Mouse (Mus musculus) hindbrain, embryonic 10.5 days (tissue): ENCODE data around the gene Dnah2. TPM values are rescaled to one million over a fixed set of nuclear protein-coding genes. Genes with fewer than 3 reads are reported as not detected.

Source experiments
- DNase-seq: peaks from one replicate; pipeline ENCODE4 v3.0.0-alpha.2; 2017; ENCODE audit warnings: low spot score
- H3K27ac ChIP-seq: fragments of 300-500 bp; sonication (generic); 2 replicates; pipeline ENCODE4 v1.5.1; 2016; ENCODE audit warnings: mild to moderate bottlenecking, moderate library complexity
- H3K27me3 ChIP-seq: fragments of 300-500 bp; sonication (generic); 2 replicates; pipeline ENCODE4 v1.6.1; 2016; ENCODE audit warnings: mild to moderate bottlenecking; ENCODE audit not compliant: poor library complexity, insufficient read depth, severe bottlenecking
- H3K36me3 ChIP-seq: fragments of 300-500 bp; sonication (generic); 2 replicates; pipeline ENCODE4 v1.6.1; 2016; ENCODE audit warnings: mild to moderate bottlenecking, moderate library complexity
- H3K4me1 ChIP-seq: fragments of 300-500 bp; sonication (generic); replicated peaks from 2 replicates; pipeline ENCODE4 v1.6.1; 2016; ENCODE audit warnings: mild to moderate bottlenecking
- H3K4me3 ChIP-seq: fragments of 300-500 bp; sonication (generic); 2 replicates; pipeline ENCODE4 v1.5.1; 2016; ENCODE audit warnings: mild to moderate bottlenecking, moderate library complexity
- H3K9me3 ChIP-seq: fragments of 300-500 bp; sonication (generic); 2 replicates; pipeline ENCODE4 v1.6.1; 2016; ENCODE audit warnings: mild to moderate bottlenecking, moderate library complexity
- WGBS: fragments of 180-500 bp; shearing (Covaris S2); methylation state at CpG from one replicate; pipeline ENCODE4 v1.1.7; 2016; 5-methylcytosine and 5-hydroxymethylcytosine counted together
- polyA plus RNA-seq: library from polyadenylated mRNA; unstranded; fragments of >200 nt; fragmentation: Nextera tagmentation; extraction: Ambion mirVana; gene quantifications from 2 replicates; pipeline ENCODE4 v1.2.1, GENCODE M21; 2016

Gene Dnah2
- polyA plus RNA-seq, 1 experiment from 2014 or later = 2.6 TPM

GRCm38 (mm10) chr11:69433189-69433588 is 115.7 kb downstream of the Dnah2 start:
- WGBS = 69% methylated on average over 6 of the region's 6 CpGs
- DNase-seq = no peak
- Histone ChIP-seq H3K4me1 (peaks cover 23% of the 10 kb centered on the region; the same call in 1 of the 2 replicates), H3K27me3 (peaks cover 6% of the 10 kb centered on the region; the same call in 1 of the 2 replicates), H3K36me3 (no peaks in the 10 kb centered on the region), H3K9me3 (no peaks in the 10 kb centered on the region), H3K27ac (no peak overlapping the region), H3K4me3 (no peak overlapping the region)

GRCm38 (mm10) chr11:69432640-69432982 is 116.3 kb downstream of the Dnah2 start:
- H3K36me3 ChIP-seq = no peaks in the 10 kb centered on the region
- no peak overlapping the region for H3K27ac ChIP-seq
- DNase-seq = no peak
- H3K27me3 ChIP-seq = peaks cover 6% of the 10 kb centered on the region; the same call in 1 of the 2 replicates
- no peaks in the 10 kb centered on the region for H3K9me3 ChIP-seq
- no peak overlapping the region for H3K4me3 ChIP-seq
- H3K4me1 ChIP-seq = peaks cover 21% of the 10 kb centered on the region; the same call in 1 of the 2 replicates
- WGBS = 77% methylated on average over 11 of the region's 11 CpGs

- Histone ChIP-seq H3K4me1 (peaks cover 18% of the 10 kb centered on the region; the same call in 1 of the 2 replicates), H3K27ac (no peak overlapping the region), H3K36me3 (no peaks in the 10 kb centered on the region), H3K9me3 (no peaks in the 10 kb centered on the region), H3K27me3 (peaks cover 8% of the 10 kb centered on the region; the same call in 1 of the 2 replicates), H3K4me3 (0 out of 2 replicates have a peak overlapping the region, but pooled peaks have one; percentile 7)
- WGBS = 37% methylated on average over 11 of the region's 11 CpGs
- peak; percentile 70 for DNase-seq
Measured at GRCm38 (mm10) chr11:69431829-69432639, 116.9 kb downstream of the Dnah2 start.

GRCm38 (mm10) chr11:69430631-69431030 is 118.3 kb downstream of the Dnah2 start:
- no peak for DNase-seq
- no peaks in the 10 kb centered on the region for H3K36me3 ChIP-seq
- no peak overlapping the region for H3K27ac ChIP-seq
- peaks cover 8% of the 10 kb centered on the region; the same call in 1 of the 2 replicates for H3K27me3 ChIP-seq
- 90% methylated on average over 15 of the region's 15 CpGs for WGBS
- no peak overlapping the region for H3K4me3 ChIP-seq
- no peaks in the 10 kb centered on the region for H3K9me3 ChIP-seq
- H3K4me1 ChIP-seq = peaks cover 18% of the 10 kb centered on the region; the same call in 1 of the 2 replicates

GRCm38 (mm10) chr11:69429313-69429712 is 119.6 kb downstream of the Dnah2 start:
- Histone ChIP-seq H3K27ac (no peak overlapping the region), H3K4me3 (no peak overlapping the region), H3K36me3 (no peaks in the 10 kb centered on the region), H3K4me1 (peaks cover 18% of the 10 kb centered on the region; the same call in 1 of the 2 replicates), H3K27me3 (peaks cover 9% of the 10 kb centered on the region; the same call in 1 of the 2 replicates), H3K9me3 (no peaks in the 10 kb centered on the region)
- no peak for DNase-seq
- WGBS = 66% methylated on average over 2 of the region's 2 CpGs

GRCm38 (mm10) chr11:69428751-69429150 is 120.2 kb downstream of the Dnah2 start:
- no peak for DNase-seq
- Histone ChIP-seq H3K27ac (no peak overlapping the region), H3K4me1 (peaks cover 18% of the 10 kb centered on the region; the same call in 1 of the 2 replicates), H3K27me3 (peaks cover 14% of the 10 kb centered on the region; the same call in 1 of the 2 replicates), H3K9me3 (no peaks in the 10 kb centered on the region), H3K4me3 (no peak overlapping the region), H3K36me3 (no peaks in the 10 kb centered on the region)
- WGBS = 26% methylated on average over 4 of the region's 4 CpGs

- H3K4me3 ChIP-seq = no peak overlapping the region
- peaks cover 21% of the 10 kb centered on the region for H3K4me1 ChIP-seq
- no peaks in the 10 kb centered on the region for H3K36me3 ChIP-seq
- WGBS = 85% methylated on average over 2 of the region's 2 CpGs
- H3K9me3 ChIP-seq = no peaks in the 10 kb centered on the region
- peaks cover 39% of the 10 kb centered on the region for H3K27me3 ChIP-seq
- DNase-seq = no peak
- H3K27ac ChIP-seq = no peak overlapping the region
Measured at GRCm38 (mm10) chr11:69426246-69426645, 122.7 kb downstream of the Dnah2 start.

- Histone ChIP-seq H3K27ac (no peak overlapping the region), H3K4me1 (peaks cover 35% of the 10 kb centered on the region), H3K9me3 (no peaks in the 10 kb centered on the region), H3K27me3 (peaks cover 45% of the 10 kb centered on the region), H3K4me3 (no peak overlapping the region), H3K36me3 (no peaks in the 10 kb centered on the region)
- WGBS = 68% methylated on average over 6 of the region's 6 CpGs
- DNase-seq = no peak
Measured at GRCm38 (mm10) chr11:69423885-69424284, 125.0 kb downstream of the Dnah2 start.

GRCm38 (mm10) chr11:69422842-69423241 is 126.1 kb downstream of the Dnah2 start:
- H3K4me1 ChIP-seq = peaks cover 41% of the 10 kb centered on the region
- no peak overlapping the region for H3K27ac ChIP-seq
- WGBS = 90% methylated on average over 10 of the region's 10 CpGs
- H3K27me3 ChIP-seq = peaks cover 45% of the 10 kb centered on the region
- H3K36me3 ChIP-seq = no peaks in the 10 kb centered on the region
- H3K4me3 ChIP-seq = no peak overlapping the region
- DNase-seq = no peak
- no peaks in the 10 kb centered on the region for H3K9me3 ChIP-seq

GRCm38 (mm10) chr11:69421131-69421977 is 127.6 kb downstream of the Dnah2 start:
- no peaks in the 10 kb centered on the region for H3K36me3 ChIP-seq
- peaks cover 56% of the 10 kb centered on the region for H3K4me1 ChIP-seq
- 11% methylated on average over 25 of the region's 25 CpGs for WGBS
- peak overlapping the region; percentile 82 for H3K4me3 ChIP-seq
- H3K27me3 ChIP-seq = peaks cover 42% of the 10 kb centered on the region
- no peaks in the 10 kb centered on the region for H3K9me3 ChIP-seq
- DNase-seq = no peak
- peak overlapping the region; percentile 68 for H3K27ac ChIP-seq

GRCm38 (mm10) chr11:69420554-69421000 is 128.3 kb downstream of the Dnah2 start:
- Histone ChIP-seq H3K4me1 (peaks cover 63% of the 10 kb centered on the region), H3K27ac (peak overlapping the region; percentile 99; the same call in 1 of the 2 replicates), H3K36me3 (no peaks in the 10 kb centered on the region), H3K9me3 (no peaks in the 10 kb centered on the region), H3K4me3 (peak overlapping the region; percentile 82), H3K27me3 (peaks cover 42% of the 10 kb centered on the region)
- WGBS = 5% methylated on average over 10 of the region's 10 CpGs
- DNase-seq = no peak

- Histone ChIP-seq H3K9me3 (no peaks in the 10 kb centered on the region), H3K4me3 (peak overlapping the region; percentile 82), H3K36me3 (no peaks in the 10 kb centered on the region), H3K27ac (peak overlapping the region; percentile 99), H3K4me1 (peaks cover 69% of the 10 kb centered on the region), H3K27me3 (peaks cover 42% of the 10 kb centered on the region)
- DNase-seq = peak; percentile 61
- under 1% methylated on average over 30 of the region's 31 CpGs for WGBS
Measured at GRCm38 (mm10) chr11:69419813-69420553, 128.9 kb downstream of the Dnah2 start.
